Mouse (Mus musculus) embryonic fibroblast, embryonic 13.5 days (primary cell): Measurements from ENCODE around the gene Hcls1. TPM values are rescaled to one million over a fixed set of nuclear protein-coding genes. Genes with fewer than 3 reads are reported as not detected.

Source experiments
- H3K27ac ChIP-seq: 2 replicates; pipeline ENCODE4 v1.5.1; 2012; ENCODE audit warnings: low read length, control low read depth, inconsistent platforms; ENCODE audit not compliant: insufficient read depth
- H3K4me1 ChIP-seq: 2 replicates; pipeline ENCODE4 v1.6.1; 2011; ENCODE audit warnings: low read length; ENCODE audit not compliant: control insufficient read depth, insufficient read depth
- H3K4me3 ChIP-seq: 2 replicates; pipeline ENCODE4 v1.5.1; 2011; ENCODE audit warnings: mild to moderate bottlenecking, control low read depth, low read length; ENCODE audit not compliant: insufficient read depth
- CTCF ChIP-seq: IDR thresholded peaks from 2 replicates; pipeline ENCODE4 v1.5.1; 2011; ENCODE audit warnings: mild to moderate bottlenecking, control low read depth, low read length, moderate library complexity, borderline replicate concordance; ENCODE audit not compliant: insufficient read depth
- POLR2A ChIP-seq: IDR thresholded peaks from 2 replicates; pipeline ENCODE4 v1.6.1; 2011; ENCODE audit warnings: low read depth, mild to moderate bottlenecking, control low read depth, low read length, moderate library complexity
- polyA plus RNA-seq: library from polyadenylated mRNA; stranded (reverse); fragments of >200 nt; gene quantifications from 2 replicates; pipeline ENCODE4 v1.2.4, GENCODE M21; 2011; ENCODE audit warnings: low read depth; ENCODE audit not compliant: missing spikeins, insufficient read length

Gene Hcls1
- polyA plus RNA-seq, 1 experiment = 1.6 TPM

DNA sequence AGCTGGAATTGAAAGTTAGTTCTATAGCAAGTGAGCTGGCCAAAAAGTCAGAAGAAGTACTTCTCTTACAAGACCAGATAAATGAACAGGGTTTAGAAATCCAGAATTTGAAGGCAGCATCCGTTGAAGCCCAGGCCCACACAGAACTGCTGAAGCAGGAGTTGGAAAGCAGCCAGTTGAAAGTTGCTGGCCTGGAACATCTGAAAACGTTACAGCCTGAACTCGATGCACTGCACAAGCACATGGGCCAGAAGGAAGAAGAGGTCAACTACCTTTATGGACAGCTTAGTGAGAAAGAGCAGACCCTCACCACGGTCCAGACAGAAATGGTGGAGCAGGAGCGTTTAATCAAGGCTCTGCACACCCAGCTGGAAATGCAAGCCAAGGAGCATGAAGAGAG is 20.6 kb upstream of the Hcls1 start:
- H3K27ac ChIP-seq = no peak overlapping the region
- TF ChIP-seq CTCF (no peak), POLR2A (no peak)
- H3K4me1 ChIP-seq = no peaks in the 10 kb centered on the region
- no peak overlapping the region for H3K4me3 ChIP-seq

DNA sequence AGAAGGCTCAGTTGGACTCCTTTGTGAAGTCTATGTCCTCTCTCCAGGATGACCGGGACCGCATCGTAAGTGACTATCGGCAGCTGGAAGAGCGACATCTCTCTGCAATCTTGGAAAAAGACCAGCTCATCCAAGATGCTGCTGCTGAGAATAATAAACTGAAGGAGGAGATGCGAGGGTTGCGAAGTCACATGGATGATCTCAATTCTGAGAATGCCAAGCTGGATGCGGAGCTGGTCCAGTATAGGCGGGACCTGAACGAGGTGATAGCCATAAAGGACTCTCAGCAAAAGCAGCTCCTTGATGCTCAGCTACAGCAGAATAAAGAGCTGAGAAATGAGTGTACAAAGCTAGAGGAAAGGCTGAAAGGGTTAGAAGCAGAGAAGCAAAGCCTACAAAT is 16.3 kb upstream of the Hcls1 start:
- H3K4me1 ChIP-seq = no peaks in the 10 kb centered on the region
- TF ChIP-seq CTCF = no peak
- no peak for TF ChIP-seq POLR2A
- no peak overlapping the region for H3K4me3 ChIP-seq
- no peak overlapping the region for H3K27ac ChIP-seq

DNA sequence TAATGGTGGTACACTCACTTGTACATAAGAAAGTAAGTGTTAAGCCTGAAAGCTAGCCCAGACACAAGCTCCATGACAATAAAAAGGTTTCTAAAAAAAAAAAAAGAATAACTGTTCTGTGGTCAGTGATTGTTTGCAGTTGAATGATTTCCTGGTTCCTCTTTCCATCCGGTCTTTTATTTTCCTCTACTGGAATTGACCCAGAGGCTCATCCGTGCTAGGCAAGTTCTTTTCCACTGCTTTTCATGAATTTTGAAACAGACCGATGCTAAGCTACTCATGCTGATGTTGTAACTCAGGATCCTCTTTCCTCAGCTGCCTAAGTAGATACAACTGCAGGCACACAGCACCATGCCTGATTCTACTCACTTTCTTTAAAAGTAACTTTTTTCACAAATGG is 14.4 kb upstream of the Hcls1 start:
- TF ChIP-seq POLR2A (no peak), CTCF (no peak)
- no peak overlapping the region for H3K27ac ChIP-seq
- H3K4me1 ChIP-seq = no peaks in the 10 kb centered on the region
- no peak overlapping the region for H3K4me3 ChIP-seq

DNA sequence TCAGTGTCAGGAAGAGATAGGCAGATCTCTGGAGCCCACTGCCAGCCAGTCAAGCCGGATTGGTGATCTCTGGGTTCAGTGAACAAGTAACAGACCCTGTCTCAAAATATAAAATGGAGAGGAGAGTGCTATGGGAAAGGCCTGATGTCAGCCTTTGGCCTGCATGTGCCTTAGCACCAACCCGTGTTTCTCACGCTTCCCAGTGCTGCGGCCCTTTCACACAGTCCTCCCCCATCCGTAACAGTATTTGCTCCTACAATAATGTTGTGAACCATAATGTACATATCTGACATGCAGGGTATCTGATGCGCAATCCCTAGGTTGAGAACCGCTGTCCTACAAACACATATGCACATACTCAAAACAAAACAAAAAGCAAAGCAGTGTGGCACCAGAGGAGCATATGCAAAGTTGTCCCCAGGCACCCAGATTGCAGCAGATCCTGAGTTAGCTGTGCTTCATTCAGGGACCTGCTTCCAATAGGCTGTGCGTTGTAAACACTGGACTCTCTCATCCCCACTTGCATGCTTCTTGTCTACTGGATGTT is 13.6 kb upstream of the Hcls1 start:
- Histone ChIP-seq H3K27ac (no peak overlapping the region), H3K4me1 (no peaks in the 10 kb centered on the region), H3K4me3 (no peak overlapping the region)
- TF ChIP-seq CTCF (no peak), POLR2A (no peak)

DNA sequence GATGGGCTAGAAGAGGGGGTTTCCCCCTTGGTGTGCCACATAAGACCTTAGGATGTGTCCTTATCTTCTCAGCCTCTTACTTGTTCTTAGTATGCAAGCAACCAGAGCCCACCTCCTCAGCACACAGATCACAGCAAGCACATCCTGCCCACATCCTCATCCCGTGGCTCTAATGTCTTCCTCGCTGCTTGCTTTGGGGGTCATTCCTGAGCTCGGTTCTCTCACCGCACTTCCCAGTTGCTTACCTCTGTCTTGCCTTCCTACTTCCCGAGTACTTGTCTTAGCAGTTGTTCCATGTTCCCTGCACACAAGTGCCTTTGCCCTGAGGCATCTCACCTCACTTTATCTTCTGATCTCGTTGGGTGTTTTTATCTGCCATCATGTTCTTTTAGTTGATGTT is 12.8 kb upstream of the Hcls1 start:
- Histone ChIP-seq H3K4me3 (no peak overlapping the region), H3K4me1 (no peaks in the 10 kb centered on the region), H3K27ac (no peak overlapping the region)
- no peak for TF ChIP-seq POLR2A
- TF ChIP-seq CTCF = no peak

DNA sequence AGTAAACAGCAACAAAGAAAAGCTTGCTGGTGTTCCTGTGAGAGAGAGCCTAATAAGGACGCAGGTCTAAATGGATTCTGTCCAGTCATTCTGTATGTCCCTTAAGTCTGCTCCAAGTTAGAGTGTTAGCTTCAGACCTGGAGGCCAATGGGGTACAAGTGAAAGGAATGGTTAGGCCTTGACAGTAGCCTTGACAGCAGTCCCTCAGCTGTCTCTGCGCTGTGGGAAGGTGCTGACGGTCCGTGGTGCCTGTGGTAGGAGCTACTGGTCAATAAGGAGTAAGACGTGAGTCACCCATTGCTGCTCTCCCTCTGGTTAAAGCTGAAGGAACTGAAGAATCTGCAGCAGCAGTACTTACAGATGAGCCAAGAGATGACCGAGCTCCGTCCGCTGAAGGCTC is 10.5 kb upstream of the Hcls1 start:
- Histone ChIP-seq H3K4me1 (no peaks in the 10 kb centered on the region), H3K4me3 (no peak overlapping the region), H3K27ac (no peak overlapping the region)
- TF ChIP-seq CTCF (no peak), POLR2A (no peak)

DNA sequence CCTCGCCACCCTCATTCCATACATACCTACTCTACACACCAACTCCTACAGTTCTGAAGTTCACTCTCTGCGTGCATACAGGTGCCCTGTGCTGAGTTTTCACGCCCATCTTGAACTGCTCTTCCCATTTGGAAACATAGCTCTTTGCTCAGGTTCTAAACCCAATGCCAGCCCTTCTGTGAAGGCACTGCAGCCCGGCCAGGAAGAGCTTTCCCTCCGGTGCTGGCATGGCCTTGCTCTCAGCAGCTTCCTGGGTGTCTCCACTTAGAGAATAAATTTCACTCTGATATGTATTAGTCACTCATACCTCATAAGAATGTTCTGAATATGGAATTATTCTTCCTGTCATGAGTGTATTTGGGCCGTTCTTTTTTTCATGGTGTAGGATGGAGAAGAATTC is 9.4 kb upstream of the Hcls1 start:
- Histone ChIP-seq H3K4me1 (no peaks in the 10 kb centered on the region), H3K4me3 (no peak overlapping the region), H3K27ac (no peak overlapping the region)
- TF ChIP-seq CTCF = no peak
- no peak for TF ChIP-seq POLR2A

DNA sequence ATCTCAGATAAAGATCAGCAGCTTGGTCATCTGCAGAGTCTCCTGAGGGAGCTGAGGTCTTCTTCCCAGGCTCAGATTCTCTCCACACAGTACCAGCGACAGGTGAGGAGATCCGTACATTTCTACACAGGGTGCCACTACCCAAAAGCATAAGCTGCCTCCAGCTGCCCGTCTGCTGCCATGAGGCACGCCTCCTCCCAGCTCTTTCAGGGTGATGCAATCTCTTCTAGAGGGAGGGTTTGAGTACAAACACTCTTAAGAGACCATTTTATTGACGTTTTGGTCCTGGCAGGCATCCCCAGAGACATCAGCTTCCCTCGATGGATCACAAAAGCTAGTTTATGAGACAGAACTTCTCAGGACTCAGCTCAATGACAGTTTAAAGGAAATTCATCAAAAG is 9.0 kb upstream of the Hcls1 start:
- Histone ChIP-seq H3K4me1 (no peaks in the 10 kb centered on the region), H3K4me3 (no peak overlapping the region), H3K27ac (no peak overlapping the region)
- no peak for TF ChIP-seq POLR2A
- no peak for TF ChIP-seq CTCF

DNA sequence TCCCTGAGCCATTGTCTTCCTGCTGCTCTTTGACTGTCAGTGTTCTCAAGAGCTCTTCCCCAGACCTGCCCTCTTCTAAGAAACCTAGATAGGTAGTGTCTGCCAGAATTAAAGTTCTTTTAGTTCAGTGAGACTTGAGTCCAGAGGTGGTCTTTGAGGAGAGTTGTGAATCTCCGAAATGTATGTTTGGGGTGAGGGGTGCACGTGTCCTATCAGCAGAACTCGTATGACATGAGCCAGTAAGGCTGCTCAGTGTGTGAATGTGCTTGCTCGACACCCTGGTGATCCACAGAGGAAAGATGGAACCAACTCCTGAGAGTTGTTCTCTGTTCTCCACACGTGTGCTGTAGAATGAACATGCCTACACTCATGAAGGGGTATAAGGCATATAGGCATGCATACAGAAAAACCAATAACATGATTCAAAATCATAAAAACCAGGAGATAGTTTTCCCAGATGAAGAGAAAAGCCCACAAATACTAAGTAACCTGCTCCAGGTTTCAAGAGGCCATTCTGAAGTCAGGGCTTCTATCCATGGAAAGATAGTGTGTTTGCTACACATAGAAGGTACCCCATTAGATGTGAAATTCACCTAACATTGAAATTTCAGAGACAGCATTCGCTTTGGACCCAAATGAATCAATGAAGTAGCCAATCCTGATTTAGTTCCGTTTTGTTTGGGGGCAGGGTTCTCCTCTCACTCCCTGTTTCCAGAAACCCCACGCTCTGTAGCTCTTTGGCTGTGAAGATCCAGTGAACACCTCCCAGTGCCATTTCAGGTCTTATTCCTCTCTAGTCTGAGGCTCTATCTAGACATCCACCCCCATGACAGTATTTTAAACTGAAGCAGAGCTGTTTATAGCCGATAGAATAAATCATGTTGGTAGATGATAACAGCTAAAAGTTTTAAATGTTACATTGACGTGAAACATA is 8.0 kb upstream of the Hcls1 start:
- Histone ChIP-seq H3K4me1 (no peaks in the 10 kb centered on the region), H3K4me3 (no peak overlapping the region), H3K27ac (no peak overlapping the region)
- no peak for TF ChIP-seq POLR2A
- TF ChIP-seq CTCF = no peak

DNA sequence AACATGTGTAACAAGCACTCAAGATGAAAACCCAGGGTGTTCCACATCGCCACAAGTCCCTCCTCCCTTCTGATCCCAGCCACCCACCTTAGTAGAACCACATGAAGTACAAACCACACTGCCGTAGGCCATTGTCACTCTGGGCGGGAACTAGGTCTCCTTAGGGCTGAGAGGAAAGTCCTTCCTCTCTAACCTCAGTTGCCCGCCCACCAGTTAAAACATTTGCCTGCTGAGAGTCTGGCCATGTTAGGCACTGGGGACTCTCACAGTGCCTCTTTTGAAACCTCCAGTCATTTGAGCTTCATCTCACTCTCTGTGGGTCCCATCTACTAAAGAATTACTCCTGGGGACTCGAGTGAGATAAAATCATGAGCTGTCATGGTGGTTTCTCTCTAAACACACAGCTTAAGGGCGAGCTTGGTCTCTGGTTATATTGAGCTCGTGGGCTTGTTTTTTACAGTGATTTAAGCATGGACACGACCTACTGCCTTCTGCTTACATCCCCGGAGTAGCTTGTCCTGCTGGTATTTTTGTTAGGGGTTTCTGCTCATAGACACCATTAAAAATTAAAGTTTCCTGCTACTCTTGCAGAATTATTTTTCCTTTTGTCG is 7.2 kb upstream of the Hcls1 start:
- no peak overlapping the region for H3K4me3 ChIP-seq
- no peak for TF ChIP-seq CTCF
- no peak for TF ChIP-seq POLR2A
- H3K4me1 ChIP-seq = no peaks in the 10 kb centered on the region
- no peak overlapping the region for H3K27ac ChIP-seq
